Mouse (Mus musculus): ENCODE measurements around the gene Slc48a1.

Slc48a1 gene

DNA sequence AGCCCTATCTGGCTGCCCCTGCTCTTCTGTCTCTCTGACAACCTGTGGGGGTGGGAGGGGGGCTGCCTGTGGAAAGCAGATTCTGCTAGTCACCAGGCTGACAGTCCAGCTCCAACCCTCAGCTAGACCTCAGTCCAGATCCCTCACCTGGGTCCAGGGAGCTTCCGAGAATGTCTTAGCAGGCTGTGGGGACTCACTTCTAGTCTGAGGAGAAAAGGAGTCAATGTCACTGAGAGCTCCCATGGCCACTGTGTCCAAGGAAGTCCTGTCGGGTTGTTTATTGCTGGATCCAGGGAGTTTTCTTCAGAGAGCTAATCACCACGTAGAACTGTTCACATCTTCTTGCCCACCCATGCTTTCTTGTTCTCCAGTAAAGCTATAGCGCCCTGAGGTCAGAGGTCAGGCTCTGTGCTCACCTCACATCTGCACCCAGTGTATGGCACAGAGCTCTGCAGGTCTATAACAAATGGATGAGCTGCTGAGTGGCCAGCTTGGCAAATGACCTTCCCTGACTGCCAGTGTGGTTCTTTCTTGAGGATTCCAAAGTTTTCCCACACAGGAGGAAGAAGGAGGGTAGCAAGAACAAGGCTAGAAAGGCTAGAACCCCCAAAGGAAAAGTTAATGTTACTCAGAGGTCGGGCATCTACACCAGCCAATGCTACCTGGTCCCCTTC is 48.4 kb downstream of the Slc48a1 start:
- DNase-seq (ENCODE audit: low read depth): no peak

GRCm38 (mm10) chr15:97827401-97827800 is 49.1 kb downstream of the Slc48a1 start:
- no peak for DNase-seq (ENCODE audit: low read depth)

DNA sequence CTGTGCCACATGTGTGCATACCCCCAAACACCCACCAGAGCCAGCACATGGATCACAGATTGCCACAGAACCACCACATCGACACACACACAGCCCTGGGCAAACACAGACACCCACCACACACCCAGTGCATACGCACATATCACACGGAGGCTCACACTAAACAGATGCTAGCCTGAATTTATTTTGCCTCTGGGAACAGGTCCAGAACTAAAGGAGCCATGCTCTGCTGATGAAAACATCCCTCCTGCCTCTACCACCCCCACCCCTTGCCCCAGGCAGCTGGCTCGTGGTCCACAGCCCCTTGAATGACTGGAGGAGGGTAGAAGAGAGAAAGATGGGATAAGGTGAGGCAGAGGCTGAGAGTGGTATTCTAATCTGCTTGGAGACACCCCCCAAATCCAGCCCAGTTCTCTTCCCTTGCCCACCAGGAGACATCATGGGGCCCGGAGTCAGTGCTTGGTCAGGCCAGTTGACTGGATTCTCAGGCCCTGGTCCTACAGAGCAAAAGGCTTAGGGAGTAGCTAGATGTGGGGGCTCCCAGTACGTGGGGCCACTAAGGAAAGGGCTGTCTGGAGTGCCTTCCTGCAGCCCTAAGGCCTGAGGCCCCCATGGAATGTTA is 50.0 kb downstream of the Slc48a1 start:
- no peak for DNase-seq (ENCODE audit: low read depth)

DNA sequence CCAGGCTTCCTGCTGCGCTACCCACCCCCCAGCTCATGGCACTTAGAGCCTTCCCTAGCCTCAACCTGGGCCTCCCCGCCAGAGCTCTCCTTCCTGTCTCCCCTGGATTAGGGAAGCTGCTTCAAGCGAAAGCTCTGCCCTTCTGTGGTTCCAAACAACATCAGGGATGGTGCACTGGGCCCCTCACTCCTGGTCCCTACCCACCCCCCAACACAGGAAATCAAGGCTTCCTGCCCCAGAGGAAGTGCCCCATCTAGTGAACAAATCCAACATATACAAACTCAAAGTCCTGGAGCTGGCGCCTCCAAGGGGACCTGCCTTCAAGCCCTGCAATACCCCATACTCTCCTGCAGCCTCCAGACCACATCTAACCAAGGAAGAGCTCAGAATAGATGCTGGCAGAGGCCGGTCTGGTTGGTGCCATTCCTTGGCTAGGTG is 50.6 kb downstream of the Slc48a1 start:
- peak; percentile 59 for DNase-seq (ENCODE audit: low read depth)

GRCm38 (mm10) chr15:97829432-97829831 is 51.1 kb downstream of the Slc48a1 start:
- DNase-seq (ENCODE audit: low read depth): no peak

DNA sequence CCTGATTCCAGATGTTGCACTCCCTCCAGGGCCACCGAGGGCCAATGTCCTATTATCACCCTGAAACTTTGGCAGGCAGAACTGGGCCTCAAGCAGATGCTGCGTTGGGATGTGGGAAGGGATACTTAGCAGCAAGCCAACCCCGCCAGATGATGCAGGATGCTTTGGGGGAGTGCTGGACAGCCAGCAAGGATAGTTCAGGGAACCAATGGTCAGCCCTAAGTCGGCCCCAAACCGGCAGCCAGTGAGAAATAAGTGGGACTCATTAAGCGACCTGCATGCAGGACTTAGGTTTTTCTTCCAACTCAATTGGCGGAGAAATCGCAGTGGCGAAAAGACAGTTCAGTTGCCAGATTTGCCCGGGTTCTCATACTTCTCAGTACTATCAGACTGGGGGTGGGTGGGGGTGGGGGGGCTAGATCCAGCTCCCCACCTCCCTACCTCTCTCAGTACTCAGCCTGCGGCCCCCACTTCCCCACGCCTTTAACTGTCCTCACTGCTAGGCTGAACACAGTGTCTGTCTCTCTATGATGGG is 52.0 kb downstream of the Slc48a1 start:
- no peak for DNase-seq (ENCODE audit: low read depth)

DNA sequence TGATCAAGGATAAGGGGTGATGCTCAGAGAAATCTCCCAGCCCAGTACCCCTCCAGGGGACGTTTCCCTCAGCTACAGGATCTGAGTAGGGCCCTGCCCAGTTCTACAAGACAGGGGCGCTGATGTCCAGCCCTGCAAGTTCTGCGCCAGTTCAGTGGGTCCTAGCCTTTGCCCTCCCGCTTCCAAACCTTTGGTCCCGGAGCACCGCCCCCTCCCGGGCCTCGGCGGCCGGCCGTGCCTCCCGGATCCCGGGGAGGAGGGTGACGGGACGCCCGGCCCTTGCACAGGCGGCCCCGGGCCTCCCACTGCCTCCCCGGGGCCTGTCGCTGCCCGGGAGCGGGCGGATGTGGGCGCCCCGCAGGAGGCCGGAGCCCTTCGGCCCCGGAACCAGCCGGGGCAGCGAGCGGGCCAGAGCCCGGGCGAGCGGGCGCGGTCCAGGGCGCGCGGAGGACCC is 52.5 kb downstream of the Slc48a1 start:
- peak; percentile 41 for DNase-seq (ENCODE audit: low read depth)

DNA sequence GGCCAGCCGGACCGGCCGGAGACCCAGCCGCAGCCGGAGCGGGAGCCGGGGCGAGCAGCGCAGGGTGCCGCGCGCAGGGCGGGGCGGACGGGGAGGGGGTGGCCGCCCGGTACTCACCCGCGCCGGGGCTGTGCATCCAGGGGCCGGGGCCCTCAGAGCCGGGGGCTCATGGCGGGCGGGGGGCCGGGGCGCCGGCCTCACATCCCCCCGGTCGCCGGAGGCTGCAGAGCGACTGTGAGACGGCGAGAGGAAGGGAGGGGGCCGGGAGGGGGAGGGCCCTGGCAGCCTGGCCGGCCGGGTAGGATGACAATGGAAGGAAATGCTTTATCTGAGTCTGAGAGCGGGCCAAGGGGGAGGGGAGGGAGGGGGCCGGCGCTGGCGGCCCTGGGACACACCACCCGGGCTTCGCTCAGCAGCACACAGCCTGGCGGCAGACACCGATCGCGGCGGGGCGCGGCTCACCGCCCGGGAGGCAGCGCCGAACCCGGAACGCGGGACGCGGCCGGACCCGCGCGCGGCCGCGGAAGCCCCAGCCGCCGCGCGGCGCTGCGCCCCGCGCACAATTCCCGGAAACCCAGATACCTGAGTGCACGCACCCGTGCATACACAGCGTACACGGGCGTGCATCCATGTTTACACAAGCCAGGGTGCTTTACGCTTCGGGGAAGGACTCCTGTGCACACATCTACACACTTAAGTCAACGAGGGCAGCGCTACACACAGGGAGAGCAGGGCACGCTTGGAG is 53.1 kb downstream of the Slc48a1 start:
- peak; percentile 72 for DNase-seq (ENCODE audit: low read depth)

DNA sequence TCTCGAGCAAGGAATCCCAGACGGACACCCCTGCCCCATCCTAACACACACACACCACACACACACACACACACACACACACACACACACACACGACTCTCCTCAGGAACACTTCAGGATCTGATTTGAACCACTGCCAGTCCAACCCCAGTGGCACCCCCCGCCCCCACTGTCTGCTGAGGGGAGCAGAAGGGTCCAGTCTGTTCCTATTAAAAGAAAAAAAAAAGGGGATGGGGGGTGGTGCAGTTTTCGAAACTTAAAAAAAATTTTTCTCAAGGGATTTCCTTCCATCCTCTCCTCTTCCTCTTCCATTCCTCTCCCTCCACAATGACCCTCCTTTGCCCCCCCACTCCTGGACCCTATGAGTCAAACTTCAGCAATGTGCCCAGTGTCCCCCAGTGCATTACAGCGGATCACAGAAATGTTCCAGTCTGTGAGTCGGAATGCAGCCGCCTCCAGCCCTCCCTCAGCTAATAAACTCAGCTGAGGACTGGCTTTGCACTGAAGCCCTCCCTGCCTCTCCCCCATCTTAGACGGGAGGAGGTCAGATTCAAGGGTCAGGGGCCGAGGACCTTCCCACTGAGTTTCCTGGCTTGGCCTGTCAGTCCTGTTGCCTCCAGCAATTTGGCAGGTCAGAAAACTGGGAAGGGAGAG is 53.8 kb downstream of the Slc48a1 start:
- no peak for DNase-seq (ENCODE audit: low read depth)

GRCm38 (mm10) chr15:97832764-97833479 is 54.6 kb downstream of the Slc48a1 start:
- DNase-seq (ENCODE audit: low read depth): no peak

GRCm38 (mm10) chr15:97836153-97836893 is 58.0 kb downstream of the Slc48a1 start:
- DNase-seq (ENCODE audit: low read depth): no peak

- DNase-seq (ENCODE audit: low read depth): no peak
Measured at GRCm38 (mm10) chr15:97836894-97837247, 58.6 kb downstream of the Slc48a1 start.

GRCm38 (mm10) chr15:97837491-97838061 is 59.3 kb downstream of the Slc48a1 start:
- DNase-seq (ENCODE audit: low read depth): no peak

GRCm38 (mm10) chr15:97838395-97838794 is 60.1 kb downstream of the Slc48a1 start:
- no peak for DNase-seq (ENCODE audit: low read depth)

- DNase-seq (ENCODE audit: low read depth): no peak
Measured at GRCm38 (mm10) chr15:97839012-97839411, 60.7 kb downstream of the Slc48a1 start.

- DNase-seq (ENCODE audit: low read depth): no peak
Measured at GRCm38 (mm10) chr15:97839473-97839872, 61.2 kb downstream of the Slc48a1 start.

DNA sequence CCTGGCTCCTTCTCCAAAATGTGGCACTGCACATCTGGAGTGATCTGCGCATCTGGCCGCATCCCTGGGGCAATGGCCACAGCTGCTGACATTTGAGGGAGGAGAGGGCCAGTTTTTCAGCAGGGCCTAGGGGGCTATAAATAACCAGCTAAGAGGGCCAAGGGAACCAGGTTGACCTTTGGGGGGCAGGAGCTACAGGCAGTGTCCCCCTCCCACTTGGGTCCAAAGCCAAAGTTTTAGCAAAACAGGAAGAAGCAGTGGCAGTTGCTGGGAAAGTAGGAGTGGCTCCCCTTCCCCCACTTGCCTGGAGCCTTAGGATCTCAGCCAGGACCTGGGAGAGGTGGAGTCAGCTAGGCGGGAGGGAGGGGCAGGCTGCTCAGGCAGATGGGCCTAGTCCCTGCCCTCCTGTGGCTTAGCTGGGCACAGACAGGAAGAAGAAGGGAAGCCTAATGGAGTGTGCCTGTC is 61.7 kb downstream of the Slc48a1 start:
- DNase-seq (ENCODE audit: low read depth): peak; percentile 59

DNA sequence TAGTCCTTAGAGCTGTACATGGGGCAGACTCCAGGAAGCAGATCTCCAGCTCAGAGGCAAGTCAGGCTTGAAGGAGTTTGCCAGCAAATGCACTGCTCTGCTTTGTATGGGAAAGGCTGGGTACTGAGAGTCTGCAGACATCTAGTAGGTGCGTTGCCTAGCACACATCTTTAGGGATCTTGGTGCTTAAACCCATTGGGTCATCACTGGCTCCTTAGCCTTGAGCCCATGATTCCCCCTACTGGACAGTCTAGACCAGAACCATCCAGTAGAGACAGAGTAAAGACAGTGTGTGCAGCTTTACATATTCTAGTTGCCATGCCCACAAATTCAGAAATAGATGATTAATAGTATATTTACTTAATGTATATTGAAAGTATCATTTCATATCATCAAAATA is 62.5 kb downstream of the Slc48a1 start:
- DNase-seq (ENCODE audit: low read depth): peak; percentile 66

- no peak for DNase-seq (ENCODE audit: low read depth)
Measured at GRCm38 (mm10) chr15:97841383-97841782, 63.1 kb downstream of the Slc48a1 start.

DNA sequence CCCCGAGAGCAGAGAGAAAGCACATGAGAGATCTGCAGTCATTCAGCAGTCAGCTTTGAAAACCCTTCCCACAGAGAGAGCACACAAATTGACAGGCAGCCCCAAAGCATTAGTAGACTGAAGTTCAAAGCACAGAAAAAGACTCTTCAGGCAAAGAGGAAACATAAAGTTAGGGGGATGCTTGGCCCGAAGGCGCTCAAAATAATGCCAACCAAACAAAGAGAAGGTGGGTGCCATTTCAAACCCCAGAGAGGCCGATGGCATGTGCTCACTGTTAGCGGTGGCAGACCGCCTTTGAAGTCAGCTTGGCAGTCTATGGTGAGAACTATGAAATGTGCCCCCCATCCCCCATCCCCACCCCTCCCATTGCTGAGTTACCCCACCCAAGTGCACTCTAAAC is 63.7 kb downstream of the Slc48a1 start:
- no peak for DNase-seq (ENCODE audit: low read depth)

Measured in 416B (cell line).